Mouse (Mus musculus): ENCODE data around the gene 5530401A14Rik. TPM values are rescaled to one million over a fixed set of nuclear protein-coding genes. Genes with fewer than 3 reads are reported as not detected.

5530401A14Rik gene
- polyA plus RNA-seq, 1 experiment from 2014 or later, result not detected

GRCm38 (mm10) chr11:81845010-81845685 is 15.3 kb upstream of the 5530401A14Rik start:
- Histone ChIP-seq H3K9ac (replicated peaks) (no peak overlapping the region), H3K4me3 (ENCODE audit: low read depth, low read length) (no peak overlapping the region), H3K27me3 (ENCODE audit: insufficient read depth, low read length) (no peaks in the 10 kb centered on the region), H3K4me2 (ENCODE audit: low read depth, low read length) (no peak overlapping the region), H3K36me3 (replicated peaks; ENCODE audit: insufficient read depth, low read length) (no peaks in the 10 kb centered on the region), H3K27ac (ENCODE audit: low read depth) (no peak overlapping the region), H3K9me3 (ENCODE audit: low read length) (no peaks in the 10 kb centered on the region), H3K4me1 (ENCODE audit: insufficient read depth) (no peaks in the 10 kb centered on the region)
- no peak for ATAC-seq
- DNase-seq, result no peak
- TF ChIP-seq CTCF (IDR thresholded peaks at IDR 0.05; ENCODE audit: low read depth) (no peak), EP300 (IDR thresholded peaks at IDR 0.05; ENCODE audit: low read depth) (no peak)
- whole genome bisulfite sequencing (ENCODE audit: insufficient replicate concordance), result 64% methylated on average over 5 of the region's 5 CpGs

DNA sequence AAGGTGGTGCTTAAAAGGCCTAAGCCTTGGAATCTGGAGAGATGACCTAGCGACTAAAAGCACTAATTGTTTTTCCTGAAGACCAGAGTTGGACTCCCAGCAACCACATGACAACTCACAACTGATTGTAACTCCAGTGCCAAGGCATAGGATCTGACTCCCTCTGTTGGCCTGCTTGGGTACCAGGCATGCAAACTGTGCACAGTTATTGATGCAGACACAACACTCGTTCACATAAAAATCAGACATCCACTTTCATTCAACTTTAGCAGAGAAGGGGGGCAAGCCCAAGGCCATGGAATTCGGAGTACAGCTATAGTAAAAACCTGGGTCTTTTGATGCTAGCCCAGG is 14.8 kb upstream of the 5530401A14Rik start:
- Histone ChIP-seq H3K9me3 (ENCODE audit: low read length) (no peaks in the 10 kb centered on the region), H3K27me3 (ENCODE audit: insufficient read depth, low read length) (no peaks in the 10 kb centered on the region), H3K4me3 (ENCODE audit: low read depth, low read length) (no peak overlapping the region), H3K36me3 (replicated peaks; ENCODE audit: insufficient read depth, low read length) (no peaks in the 10 kb centered on the region), H3K9ac (replicated peaks) (no peak overlapping the region), H3K27ac (ENCODE audit: low read depth) (no peak overlapping the region), H3K4me1 (ENCODE audit: insufficient read depth) (no peaks in the 10 kb centered on the region), H3K4me2 (ENCODE audit: low read depth, low read length) (no peak overlapping the region)
- ATAC-seq (no peak), DNase-seq (no peak)
- TF ChIP-seq EP300 (IDR thresholded peaks at IDR 0.05; ENCODE audit: low read depth) (no peak), CTCF (IDR thresholded peaks at IDR 0.05; ENCODE audit: low read depth) (no peak)
- WGBS (ENCODE audit: insufficient replicate concordance), result 66% methylated on average over 3 of the region's 3 CpGs

GRCm38 (mm10) chr11:81847773-81848490 is 12.5 kb upstream of the 5530401A14Rik start:
- H3K9ac ChIP-seq (replicated peaks), result no peak overlapping the region
- H3K4me3 ChIP-seq (ENCODE audit: low read depth, low read length), result no peak overlapping the region
- no peaks in the 10 kb centered on the region for H3K9me3 ChIP-seq (ENCODE audit: low read length)
- WGBS (ENCODE audit: insufficient replicate concordance), result 44% methylated on average over 1 of the region's 1 CpGs
- no peaks in the 10 kb centered on the region for H3K4me1 ChIP-seq (ENCODE audit: insufficient read depth)
- no peak overlapping the region for H3K4me2 ChIP-seq (ENCODE audit: low read depth, low read length)
- no peaks in the 10 kb centered on the region for H3K36me3 ChIP-seq (replicated peaks; ENCODE audit: insufficient read depth, low read length)
- TF ChIP-seq EP300 (IDR thresholded peaks at IDR 0.05; ENCODE audit: low read depth) (no peak), CTCF (IDR thresholded peaks at IDR 0.05; ENCODE audit: low read depth) (no peak)
- ATAC-seq (no peak), DNase-seq (no peak)
- no peaks in the 10 kb centered on the region for H3K27me3 ChIP-seq (ENCODE audit: insufficient read depth, low read length)
- no peak overlapping the region for H3K27ac ChIP-seq (ENCODE audit: low read depth)

GRCm38 (mm10) chr11:81865661-81866382 is 5.3 kb downstream of the 5530401A14Rik start:
- 67% methylated on average over 10 of the region's 10 CpGs for WGBS (ENCODE audit: insufficient replicate concordance)
- Histone ChIP-seq H3K9ac (replicated peaks) (no peak overlapping the region), H3K27me3 (ENCODE audit: insufficient read depth, low read length) (no peaks in the 10 kb centered on the region), H3K9me3 (ENCODE audit: low read length) (no peaks in the 10 kb centered on the region), H3K36me3 (replicated peaks; ENCODE audit: insufficient read depth, low read length) (no peaks in the 10 kb centered on the region), H3K27ac (ENCODE audit: low read depth) (no peak overlapping the region), H3K4me2 (ENCODE audit: low read depth, low read length) (no peak overlapping the region), H3K4me3 (ENCODE audit: low read depth, low read length) (no peak overlapping the region), H3K4me1 (ENCODE audit: insufficient read depth) (no peaks in the 10 kb centered on the region)
- TF ChIP-seq CTCF (IDR thresholded peaks at IDR 0.05; ENCODE audit: low read depth) (no peak), EP300 (IDR thresholded peaks at IDR 0.05; ENCODE audit: low read depth) (no peak)
- no peak for DNase-seq
- ATAC-seq, result no peak

DNA sequence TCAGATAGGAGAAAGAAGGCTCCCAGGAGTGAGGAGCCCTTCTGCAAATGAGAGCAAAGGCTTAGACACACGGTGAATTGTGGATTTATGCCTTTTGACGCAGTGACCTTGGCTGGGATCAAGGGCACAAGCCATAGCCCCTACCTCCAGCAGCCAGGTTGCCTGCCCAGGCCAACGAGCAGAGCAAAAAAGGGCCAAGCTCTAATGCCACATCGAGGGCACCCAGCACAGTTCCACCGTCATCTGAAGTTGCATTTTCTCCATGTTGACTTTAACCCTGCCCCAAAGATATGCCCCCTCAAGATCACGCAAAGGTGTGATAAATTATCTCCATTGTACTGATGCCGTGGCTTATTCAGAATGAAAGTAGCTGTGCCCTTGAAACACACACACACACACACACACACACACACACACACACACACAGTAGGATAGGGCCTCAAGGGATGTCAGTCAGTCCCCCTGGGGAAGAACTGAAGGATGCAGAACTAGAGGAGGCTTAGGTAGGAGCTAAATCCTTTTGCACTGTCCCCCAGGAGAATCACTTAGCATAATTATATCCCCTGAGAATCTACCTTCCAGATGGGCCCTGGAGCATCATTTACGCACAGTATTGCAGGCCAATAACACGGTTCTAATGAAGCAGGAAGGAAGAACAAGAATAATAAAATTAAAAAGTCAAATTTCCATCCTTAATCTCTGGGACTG is 11.2 kb downstream of the 5530401A14Rik start:
- Histone ChIP-seq H3K4me2 (ENCODE audit: low read depth, low read length) (no peak overlapping the region), H3K9ac (replicated peaks) (no peak overlapping the region), H3K9me3 (ENCODE audit: low read length) (no peaks in the 10 kb centered on the region), H3K4me1 (ENCODE audit: insufficient read depth) (no peaks in the 10 kb centered on the region), H3K4me3 (ENCODE audit: low read depth, low read length) (no peak overlapping the region), H3K36me3 (replicated peaks; ENCODE audit: insufficient read depth, low read length) (no peaks in the 10 kb centered on the region), H3K27ac (ENCODE audit: low read depth) (no peak overlapping the region), H3K27me3 (ENCODE audit: insufficient read depth, low read length) (no peaks in the 10 kb centered on the region)
- no peak for TF ChIP-seq CTCF (IDR thresholded peaks at IDR 0.05; ENCODE audit: low read depth)
- no peak for TF ChIP-seq EP300 (IDR thresholded peaks at IDR 0.05; ENCODE audit: low read depth)
- DNase-seq (no peak), ATAC-seq (no peak)
- 50% methylated on average over 9 of the region's 9 CpGs for WGBS (ENCODE audit: insufficient replicate concordance)

- TF ChIP-seq CTCF (IDR thresholded peaks at IDR 0.05; ENCODE audit: low read depth) (no peak), EP300 (IDR thresholded peaks at IDR 0.05; ENCODE audit: low read depth) (no peak)
- no peaks in the 10 kb centered on the region for H3K4me1 ChIP-seq (ENCODE audit: insufficient read depth)
- no peaks in the 10 kb centered on the region for H3K36me3 ChIP-seq (replicated peaks; ENCODE audit: insufficient read depth, low read length)
- 62% methylated on average over 6 of the region's 6 CpGs for WGBS (ENCODE audit: insufficient replicate concordance)
- no peaks in the 10 kb centered on the region for H3K9me3 ChIP-seq (ENCODE audit: low read length)
- H3K9ac ChIP-seq (replicated peaks), result no peak overlapping the region
- H3K27ac ChIP-seq (ENCODE audit: low read depth), result no peak overlapping the region
- ATAC-seq, result no peak
- H3K27me3 ChIP-seq (ENCODE audit: insufficient read depth, low read length), result no peaks in the 10 kb centered on the region
- H3K4me3 ChIP-seq (ENCODE audit: low read depth, low read length), result no peak overlapping the region
- DNase-seq, result no peak
- no peak overlapping the region for H3K4me2 ChIP-seq (ENCODE audit: low read depth, low read length)
These were observed 36.0 kb downstream of the 5530401A14Rik start for GRCm38 (mm10) chr11:81896511-81896910.
